Comparison of ENCODE assay signal across 12 mouse cellular contexts in the genomic region with DNA sequence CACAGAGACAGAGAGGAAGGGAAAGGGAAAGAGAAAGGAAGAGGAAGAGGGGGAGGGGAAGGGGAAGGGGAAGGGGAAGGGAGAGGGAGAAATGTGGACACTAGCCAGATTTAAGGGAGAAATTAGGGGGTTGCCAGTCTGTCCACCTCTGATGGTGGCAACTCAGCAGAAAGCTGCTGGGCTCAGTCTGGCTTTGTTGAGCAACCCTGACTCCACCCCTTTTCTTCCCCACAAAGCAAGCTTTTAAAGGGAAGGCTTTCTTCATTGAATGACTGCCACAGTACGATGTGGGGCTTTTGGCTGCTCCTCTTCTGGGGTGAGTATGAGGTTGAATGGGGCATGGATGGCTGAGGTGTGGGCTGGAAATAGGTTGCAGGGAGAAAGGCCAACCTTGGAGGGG. TPM values are rescaled to one million over a fixed set of nuclear protein-coding genes. Genes with fewer than 3 reads are reported as not detected.
DNase-seq lines count a peak whose midpoint lies in the region; ATAC-seq and TF ChIP-seq lines count a peak whose summit lies in the region.
"Had no signal": no experiment of that assay in that cellular context is flagged by ENCODE, and none has a peak within 500 bp of the region (broad histone marks: within the 10 kb centered on the region; RNA-seq: fewer than 3 reads in every experiment).

A gene (plus strand): TSS at position 251 of the 400 bp plus-strand sequence.

- no peak for DNase-seq in limb, embryonic 10.5 days (ENCODE audit: low spot score)
- no peak for DNase-seq in CH12.LX (ENCODE audit: extremely low read depth)
- peak; percentile 25 for DNase-seq in lung, postnatal 25 days (ENCODE audit: low spot score)
- DNase-seq in embryo, embryonic 10.5 days (ENCODE audit: low spot score): no peak
- no peak for DNase-seq in layer of hippocampus, adult 2 months (ENCODE audit: low spot score in 2 of 2)
- DNase-seq: cerebellum, adult 8-10 months; forebrain, postnatal 0 days; kidney, postnatal 36 days; thymus, postnatal 36 days had no signal

- no peaks in the 10 kb centered on the region for H3K27me3 ChIP-seq in limb, embryonic 15.5 days
- H3K27me3 ChIP-seq in limb, embryonic 10.5 days (ENCODE audit: low read depth, poor library complexity, severe bottlenecking): no peaks in the 10 kb centered on the region
- no peaks in the 10 kb centered on the region for H3K27me3 ChIP-seq in CH12.LX (replicated peaks)
- H3K27me3 ChIP-seq: embryonic facial prominence, embryonic 12.5 days had no signal

- no peaks in the 10 kb centered on the region for H3K4me1 ChIP-seq in limb, embryonic 15.5 days
- H3K4me1 ChIP-seq in limb, embryonic 10.5 days: no peaks in the 10 kb centered on the region
- peaks cover 6 to 37% of the 10 kb centered on the region in 2 experiments for H3K4me1 ChIP-seq in CH12.LX (ENCODE audit: control insufficient read depth in 1 of 2, insufficient read depth in 2 of 2)
- no peaks in the 10 kb centered on the region for H3K4me1 ChIP-seq in brown adipose tissue, adult 24 weeks (ENCODE audit: control insufficient read depth, insufficient read depth, insufficient read length, low read length)
- H3K4me1 ChIP-seq: embryonic facial prominence, embryonic 12.5 days had no signal

- H3K27ac ChIP-seq in limb, embryonic 15.5 days: no peak within 1 kb of the TSS
- no peak within 1 kb of the TSS for H3K27ac ChIP-seq in limb, embryonic 10.5 days
- H3K27ac ChIP-seq in CH12.LX (ENCODE audit: insufficient read depth, low read depth): peak within 1 kb of the TSS; percentile 49; the same call in 1 of the 2 replicates
- peak within 1 kb of the TSS; percentile 67 for H3K27ac ChIP-seq in brown adipose tissue, adult 24 weeks (replicated peaks; ENCODE audit: low read depth, low read length)
- no peak within 1 kb of the TSS for H3K27ac ChIP-seq in layer of hippocampus, adult 2 months
- H3K27ac ChIP-seq: embryonic facial prominence, embryonic 12.5 days had no signal

- no peak for ATAC-seq in limb, embryonic 15.5 days (ENCODE audit: insufficient number of reproducible peaks, low FRiP score, low TSS enrichment, low read depth)
- ATAC-seq: forebrain, postnatal 0 days had no signal

- no peak for TF ChIP-seq EP300 in CH12.LX (IDR thresholded peaks at IDR 0.05; ENCODE audit: low read length)

- no peak for TF ChIP-seq CTCF in CH12.LX (conservative IDR thresholded peaks at IDR 0.05 in 1 of 2, IDR thresholded peaks at IDR 0.05 in 1 of 2; ENCODE audit: low read depth in 2 of 2, low read length in 2 of 2)
- no peak for TF ChIP-seq CTCF in layer of hippocampus, adult 2 months (conservative IDR thresholded peaks at IDR 0.05)

- no peak for TF ChIP-seq POLR2A in CH12.LX (IDR thresholded peaks at IDR 0.05; ENCODE audit: low read depth, low read length)

- dilution Hi-C loops in CH12.LX (cut with MboI; ENCODE audit: extremely low pct_ligation_motif_present, extremely low pct_unique_long_range_greater_than_20kb, low sequenced_read_pairs): no loop called here

- 0 out of 2 replicates have a peak, but pooled peaks cover under 1% of the 10 kb centered on the region for H3K79me2 ChIP-seq in CH12.LX (replicated peaks; ENCODE audit: control insufficient read depth, extremely low read depth, insufficient read depth, poor library complexity, severe bottlenecking)

- in situ Hi-C loops in CH12.LX (cut with MboI; ENCODE audit: low pct_ligation_motif_present, low pct_unique_long_range_greater_than_20kb, low sequenced_read_pairs): no loop called here

- no peaks in the 10 kb centered on the region for H3K36me3 ChIP-seq in limb, embryonic 15.5 days
- H3K36me3 ChIP-seq in limb, embryonic 10.5 days: no peaks in the 10 kb centered on the region
- H3K36me3 ChIP-seq in CH12.LX (replicated peaks in 1 of 2; ENCODE audit: control insufficient read depth in 1 of 2, insufficient read depth in 1 of 2, low read length in 1 of 2): no peaks in the 10 kb centered on the region
- H3K36me3 ChIP-seq: embryonic facial prominence, embryonic 12.5 days had no signal

- H3K4me2 ChIP-seq in limb, embryonic 15.5 days: no peak within 1 kb of the TSS
- peak within 1 kb of the TSS; percentile 61 for H3K4me2 ChIP-seq in CH12.LX (ENCODE audit: insufficient read depth, low read depth, poor library complexity, severe bottlenecking)
- H3K4me2 ChIP-seq: embryonic facial prominence, embryonic 12.5 days had no signal

- no peak within 1 kb of the TSS for H3K4me3 ChIP-seq in limb, embryonic 15.5 days
- no peak within 1 kb of the TSS for H3K4me3 ChIP-seq in limb, embryonic 10.5 days
- H3K4me3 ChIP-seq in CH12.LX (replicated peaks in 1 of 3; ENCODE audit: low read depth in 2 of 3, low read length in 2 of 3, poor library complexity in 1 of 3): peak within 1 kb of the TSS in 2 of 3 experiments; percentile 40 to 65
- H3K4me3 ChIP-seq in brown adipose tissue, adult 24 weeks (ENCODE audit: insufficient read depth, low read depth, low read length): peak within 1 kb of the TSS; percentile 42
- no peak within 1 kb of the TSS for H3K4me3 ChIP-seq in layer of hippocampus, adult 2 months
- H3K4me3 ChIP-seq: embryonic facial prominence, embryonic 12.5 days had no signal

- TF ChIP-seq RAD21 in CH12.LX (IDR thresholded peaks at IDR 0.05; ENCODE audit: low read depth, low read length): no peak

- no peak within 1 kb of the TSS for H3K9ac ChIP-seq in limb, embryonic 15.5 days
- H3K9ac ChIP-seq in CH12.LX (ENCODE audit: insufficient read depth, low read depth): peak within 1 kb of the TSS; percentile 41
- H3K9ac ChIP-seq: embryonic facial prominence, embryonic 12.5 days; forebrain, postnatal 0 days had no signal

- H3K9me3 ChIP-seq in limb, embryonic 15.5 days: no peaks in the 10 kb centered on the region
- H3K9me3 ChIP-seq in limb, embryonic 10.5 days (replicated peaks): no peaks in the 10 kb centered on the region
- H3K9me3 ChIP-seq in CH12.LX (replicated peaks; ENCODE audit: low read length): no peaks in the 10 kb centered on the region
- H3K9me3 ChIP-seq: embryonic facial prominence, embryonic 12.5 days had no signal

- 33% methylated on average over 1 of the region's 1 CpGs for WGBS in limb, embryonic 15.5 days
- 26% methylated on average over 1 of the region's 1 CpGs for WGBS in limb, embryonic 10.5 days

TF ChIP-seq in CH12.LX, 34 proteins besides CTCF, POLR2A, EP300 and RAD21:
- no peak for TF ChIP-seq USF1 (IDR thresholded peaks at IDR 0.05; ENCODE audit: low read depth, low read length)
- TF ChIP-seq HCFC1 (IDR thresholded peaks at IDR 0.05; ENCODE audit: low read depth, low read length): no peak
- TF ChIP-seq ZKSCAN1 (IDR thresholded peaks at IDR 0.05; ENCODE audit: borderline replicate concordance, low read depth, low read length): no peak
- TF ChIP-seq TBP (conservative IDR thresholded peaks at IDR 0.05; ENCODE audit: low read depth, low read length): 0 out of 2 replicates have a peak, but pooled peaks have one; percentile 22
- no peak for TF ChIP-seq MAX (IDR thresholded peaks at IDR 0.05; ENCODE audit: low read length)
- no peak for TF ChIP-seq MAZ (IDR thresholded peaks at IDR 0.05; ENCODE audit: low read depth, low read length)
- no peak for TF ChIP-seq MEF2A (IDR thresholded peaks at IDR 0.05; ENCODE audit: borderline replicate concordance, low read depth, low read length)

RNA-seq across cellular contexts. Expression of the gene that starts here (rescaled TPM):
- polyA plus RNA-seq in limb, embryonic 15.5 days (2015; fragmentation: Nextera tagmentation; extraction: Ambion mirVana): 9.8 and 10.1 TPM in 2 replicates
- polyA plus RNA-seq in limb, embryonic 10.5 days (2016; fragmentation: Nextera tagmentation; extraction: Ambion mirVana): 0.74 and 1.0 TPM in 2 replicates
- total RNA-seq in CH12.LX (2012; rRNA removed) (21.7 and 33.6 TPM in 2 replicates), CH12.LX (2014; rRNA removed) (9.4 and 10.3 TPM in 2 replicates)
- polyA plus RNA-seq in CH12.LX (2012; ENCODE audit: insufficient read length, low read depth): 1.8 and 2.8 TPM in 2 replicates
- 8.2 and 12.4 TPM in 2 replicates for polyA plus RNA-seq in brown adipose tissue, adult 24 weeks (2012; ENCODE audit: insufficient read depth, insufficient read length, missing spikeins)
- total RNA-seq in layer of hippocampus, adult 2 months (2021): 1 to 10 TPM; 4.5 to 6.2 TPM

Comparison
In these comparisons a context has a peak if more than half of its experiments do, and no peak if none do; other contexts are left out.
1. H3K27ac ChIP-seq: peak in CH12.LX (single experiment) and brown adipose tissue, adult 24 weeks (single experiment); none in limb, embryonic 15.5 days (single experiment), limb, embryonic 10.5 days (single experiment) and layer of hippocampus, adult 2 months (single experiment).
2. H3K4me3 ChIP-seq: peak in CH12.LX (2 of 3) and brown adipose tissue, adult 24 weeks (single experiment); none in limb, embryonic 15.5 days (single experiment), limb, embryonic 10.5 days (single experiment) and layer of hippocampus, adult 2 months (single experiment).